Mouse (Mus musculus): ENCODE results near the gene H2-Aa. TPM values are rescaled to one million over a fixed set of nuclear protein-coding genes. Genes with fewer than 3 reads are reported as not detected.

H2-Aa gene
- total RNA-seq, 2 experiments from 2014 or later, result 2.2 to 3.0 TPM

DNA sequence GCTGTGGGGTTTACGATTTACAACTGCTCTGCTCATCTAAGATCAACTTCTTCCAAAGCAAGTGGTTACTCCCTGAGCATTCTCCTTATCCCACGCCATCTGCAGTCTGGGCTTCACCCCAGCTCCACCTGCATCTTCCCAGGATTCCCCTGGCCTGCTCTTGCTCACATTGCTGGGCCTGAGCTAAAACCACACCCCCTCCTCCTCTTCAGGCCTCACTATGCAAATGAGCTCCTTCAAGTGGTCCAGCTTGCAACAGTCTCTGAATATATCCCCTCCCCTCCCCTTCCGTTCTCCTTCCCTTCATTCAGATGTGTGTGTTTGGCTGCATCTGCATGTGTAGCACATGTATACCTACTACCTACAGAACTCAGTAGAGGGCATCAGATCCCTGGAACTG, 11.7 kb upstream of the H2-Aa start:
- no peak for DNase-seq

DNA sequence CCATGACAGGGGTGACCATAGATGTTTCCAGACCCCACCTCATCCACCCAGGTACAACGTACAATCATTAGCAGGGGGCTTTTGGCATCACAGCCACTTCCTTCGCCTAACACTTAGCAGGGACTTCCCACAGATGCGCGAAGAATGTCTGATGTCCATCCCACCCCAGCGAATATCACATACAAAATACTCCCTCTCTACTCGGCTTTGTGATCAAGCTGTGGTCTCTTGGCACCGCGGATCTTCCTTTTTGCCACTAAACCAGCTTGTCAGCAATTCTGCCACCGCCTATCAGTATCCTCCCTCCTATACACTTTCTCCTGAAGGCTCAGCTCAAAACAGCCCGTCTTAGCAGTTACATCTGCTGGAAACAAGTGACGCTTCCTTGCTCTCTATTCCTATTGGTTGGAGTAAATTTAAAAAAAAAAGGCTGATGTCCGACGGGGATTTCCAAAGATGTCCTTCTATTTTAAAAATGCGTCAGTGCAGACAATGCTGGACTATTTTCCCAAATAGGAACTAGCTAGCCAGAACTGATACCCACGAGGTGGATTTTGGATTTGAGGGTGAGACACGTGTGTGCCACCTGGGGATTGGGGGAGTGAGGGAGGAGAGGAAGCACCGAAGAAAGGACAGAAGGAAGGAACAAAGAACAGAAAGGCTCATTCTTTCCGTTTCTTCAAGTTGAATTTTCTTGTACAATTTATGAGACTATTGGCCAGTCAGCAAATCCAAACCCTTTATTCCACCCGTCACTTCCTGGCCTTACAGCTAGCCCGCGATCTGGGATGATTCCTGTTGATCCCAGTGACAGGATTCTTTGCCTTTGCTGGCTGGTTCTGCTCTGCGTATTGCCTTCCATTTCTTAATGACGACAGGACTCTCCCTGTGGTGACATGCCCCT, 8.5 kb upstream of the H2-Aa start:
- peak; percentile 40 for DNase-seq

GRCm38 (mm10) chr17:34295307-34295706, 7.7 kb upstream of the H2-Aa start:
- no peak for DNase-seq

DNA sequence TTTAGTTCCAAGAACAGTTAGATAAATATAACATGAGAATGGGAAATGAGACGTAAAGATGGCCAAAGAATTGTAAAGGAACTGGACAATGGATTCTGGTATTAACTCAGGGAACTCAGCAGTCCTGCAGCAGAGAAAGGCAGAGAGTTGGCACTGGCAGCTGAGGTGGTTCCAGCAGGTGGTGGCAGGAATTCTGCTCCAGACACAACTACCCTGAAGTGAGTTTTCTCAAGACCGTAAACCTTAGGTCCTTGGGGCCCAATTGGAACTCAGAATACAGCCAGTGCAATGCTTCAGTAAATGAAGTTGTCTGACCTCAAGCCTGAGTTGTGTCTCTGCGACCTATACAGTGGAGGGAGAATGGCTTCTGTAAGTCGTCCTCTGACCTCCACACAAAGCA, 6.6 kb upstream of the H2-Aa start:
- DNase-seq, result no peak

GRCm38 (mm10) chr17:34293533-34293932, 5.9 kb upstream of the H2-Aa start:
- no peak for DNase-seq

DNA sequence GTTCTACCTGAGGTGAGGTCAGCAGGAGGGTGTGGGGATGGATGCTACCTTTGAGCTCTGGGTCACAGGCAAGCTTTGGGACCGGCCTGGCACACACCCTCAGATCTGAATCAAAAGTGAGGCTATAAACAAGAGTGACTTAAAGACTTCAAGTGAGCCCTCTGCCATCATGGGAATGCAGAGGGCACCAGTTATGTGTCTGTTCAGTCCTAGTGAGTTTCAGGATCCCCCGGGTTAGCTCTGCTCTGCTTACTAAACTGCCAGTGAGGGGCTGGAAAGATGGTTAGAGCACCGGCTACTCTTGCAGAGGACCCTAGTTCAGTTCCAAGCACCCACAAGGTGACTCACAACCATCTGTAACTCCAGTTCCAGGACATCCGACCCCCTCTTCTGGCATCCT, 4.9 kb upstream of the H2-Aa start:
- no peak for DNase-seq

DNA sequence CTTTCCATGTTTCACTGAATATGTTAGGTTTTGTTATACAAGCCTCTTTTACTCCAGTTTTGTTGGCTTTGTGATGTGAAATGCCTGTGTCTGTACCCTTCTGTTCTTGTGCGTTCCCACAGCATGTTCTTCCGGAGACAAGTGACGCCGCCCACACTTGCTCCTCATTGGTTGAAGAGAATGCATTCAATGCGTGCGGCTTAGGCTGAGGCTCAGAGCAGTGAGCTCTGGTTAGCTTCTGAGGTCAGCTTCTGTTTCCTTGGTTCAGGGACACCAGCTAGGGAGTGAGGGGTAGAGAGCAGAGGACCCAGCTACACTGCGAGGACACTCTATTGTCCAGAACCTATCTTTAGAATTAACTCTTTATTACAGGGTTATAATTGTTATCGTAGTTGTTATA, 4.0 kb upstream of the H2-Aa start:
- DNase-seq, result peak; percentile 83

GRCm38 (mm10) chr17:34288131-34288530, 508 bp upstream of the H2-Aa start:
- DNase-seq, result no peak

GRCm38 (mm10) chr17:34286999-34287398, 624 bp downstream of the H2-Aa start:
- no peak for DNase-seq

DNA sequence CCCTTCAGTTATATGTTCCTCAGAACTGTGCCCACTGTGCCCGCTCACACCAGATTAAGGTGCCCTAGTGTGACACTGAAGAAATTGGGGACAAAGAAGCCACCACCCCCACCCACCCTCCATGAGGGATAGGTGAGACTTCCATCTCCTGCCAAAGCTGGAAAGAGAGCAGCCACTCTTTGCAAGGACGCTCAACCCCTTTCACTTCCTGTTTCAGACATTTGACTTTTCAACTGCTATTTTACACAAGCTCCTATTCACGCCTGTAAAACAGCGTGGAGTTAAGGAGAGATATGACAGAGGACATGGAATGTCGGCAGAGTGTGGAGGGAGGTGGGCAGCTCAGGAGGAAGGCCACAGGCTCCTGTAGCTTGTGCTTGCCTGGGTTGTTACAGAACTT, 1.1 kb downstream of the H2-Aa start:
- no peak for DNase-seq

DNA sequence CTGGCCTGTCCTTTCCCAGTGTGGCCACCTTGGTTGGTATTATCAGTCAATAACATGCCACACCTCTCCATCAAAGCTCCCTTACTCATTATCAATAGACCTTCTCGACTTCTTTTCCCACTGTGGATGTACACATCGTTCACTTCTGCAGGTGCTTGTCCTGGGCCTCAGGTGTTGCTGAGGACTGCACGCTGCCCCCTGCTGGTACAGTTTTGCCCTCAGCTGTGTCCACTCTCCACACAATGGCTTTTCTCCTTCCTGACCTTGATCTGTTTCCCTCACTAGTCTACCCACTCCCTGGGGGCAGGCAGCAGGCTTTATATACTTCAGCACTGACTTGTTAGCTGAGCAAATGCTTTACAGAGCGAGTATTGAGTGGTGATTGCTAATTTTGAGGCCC, 1.8 kb downstream of the H2-Aa start:
- peak; percentile 32 for DNase-seq

GRCm38 (mm10) chr17:34285371-34285770, 2.3 kb downstream of the H2-Aa start:
- no peak for DNase-seq

DNA sequence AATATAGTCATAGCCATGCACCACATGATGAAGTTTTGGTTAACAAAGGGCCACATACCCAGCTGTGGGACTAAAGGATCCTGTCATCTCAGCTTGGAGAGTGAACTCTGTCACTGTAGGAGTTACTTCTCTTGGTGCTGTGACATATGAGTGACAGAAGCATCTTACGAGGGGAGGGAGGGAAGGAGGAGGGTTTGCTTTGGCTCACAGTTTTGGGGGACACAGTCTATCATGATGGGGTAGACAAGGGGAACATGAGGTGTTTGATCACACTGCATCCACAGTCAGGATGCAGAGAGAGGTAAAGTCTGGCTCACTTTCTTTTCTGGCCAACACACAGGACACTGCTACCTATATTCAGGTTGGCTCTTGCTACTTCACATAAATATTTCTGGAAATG, 5.8 kb downstream of the H2-Aa start:
- DNase-seq, result no peak

- DNase-seq, result no peak
Measured at GRCm38 (mm10) chr17:34280499-34281038, 7.1 kb downstream of the H2-Aa start.

- DNase-seq, result no peak
Measured at GRCm38 (mm10) chr17:34272102-34272501, 15.5 kb downstream of the H2-Aa start.

GRCm38 (mm10) chr17:34270940-34271339, 16.7 kb downstream of the H2-Aa start:
- no peak for DNase-seq

DNA sequence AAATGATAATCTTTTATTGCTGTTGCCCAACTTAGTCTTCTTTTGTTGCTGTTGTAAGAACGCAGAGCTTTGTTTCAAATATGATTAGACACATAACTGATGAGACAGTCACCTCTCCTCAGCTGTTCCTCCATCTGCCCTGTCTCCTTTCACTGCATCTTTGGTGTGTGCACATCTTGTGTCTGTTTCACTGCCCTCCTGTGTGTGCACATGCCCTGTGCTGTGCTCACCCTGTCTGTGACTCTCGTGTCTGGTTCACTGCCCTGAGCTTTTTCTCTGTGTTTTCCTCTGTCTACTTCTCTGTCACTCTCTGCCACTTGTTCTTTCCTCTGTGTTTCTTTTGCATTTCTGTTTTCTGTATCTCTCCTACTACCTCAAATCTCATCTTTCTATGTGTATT, 17.4 kb downstream of the H2-Aa start:
- no peak for DNase-seq

GRCm38 (mm10) chr17:34269817-34270216, 17.8 kb downstream of the H2-Aa start:
- no peak for DNase-seq

GRCm38 (mm10) chr17:34268748-34269147, 18.9 kb downstream of the H2-Aa start:
- DNase-seq, result no peak

- DNase-seq, result no peak
Measured at GRCm38 (mm10) chr17:34268262-34268661, 19.4 kb downstream of the H2-Aa start.

DNA sequence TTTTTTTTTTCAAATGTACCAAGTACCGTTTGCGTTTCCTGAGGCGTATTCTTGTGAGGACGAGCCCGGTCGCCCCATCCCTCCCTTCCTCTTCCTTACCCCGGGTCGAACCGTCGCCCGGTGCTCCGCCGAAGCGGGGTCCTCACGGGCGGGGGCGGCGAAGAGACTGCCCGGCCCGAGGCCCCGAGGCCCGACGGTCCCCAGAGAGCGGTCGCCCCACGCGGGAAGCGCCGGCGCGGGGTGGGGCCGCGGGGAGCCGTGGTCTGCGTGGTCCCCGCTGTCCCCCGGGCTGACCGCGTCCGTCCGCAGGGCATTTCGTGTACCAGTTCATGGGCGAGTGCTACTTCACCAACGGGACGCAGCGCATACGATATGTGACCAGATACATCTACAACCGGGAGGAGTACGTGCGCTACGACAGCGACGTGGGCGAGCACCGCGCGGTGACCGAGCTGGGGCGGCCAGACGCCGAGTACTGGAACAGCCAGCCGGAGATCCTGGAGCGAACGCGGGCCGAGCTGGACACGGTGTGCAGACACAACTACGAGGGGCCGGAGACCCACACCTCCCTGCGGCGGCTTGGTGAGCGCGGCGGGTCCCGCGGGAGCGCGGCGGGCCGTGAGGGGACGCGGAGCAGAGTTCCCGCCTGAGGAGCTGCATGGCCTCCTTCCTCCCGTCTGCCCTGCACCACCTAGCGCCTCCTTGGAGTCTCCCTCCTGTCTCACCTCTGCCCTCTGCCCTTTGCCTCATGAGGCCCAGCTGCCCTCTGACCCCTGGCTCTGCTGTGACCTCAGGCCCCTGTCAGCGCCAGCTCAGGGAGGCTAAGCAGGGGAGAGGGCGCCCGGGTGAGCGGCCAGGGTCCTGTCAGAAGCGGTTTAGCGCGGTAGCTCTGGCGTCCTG, 22.9 kb downstream of the H2-Aa start:
- DNase-seq, result no peak

- no peak for DNase-seq
Measured at GRCm38 (mm10) chr17:34263811-34264371, 23.7 kb downstream of the H2-Aa start.

- DNase-seq, result peak; percentile 81
Measured at GRCm38 (mm10) chr17:34263068-34263467, 24.6 kb downstream of the H2-Aa start.
